21 mouse cellular contexts compared by ENCODE assay signal in genomic region chr1:4703316-4703715, GRCm38 (mm10).
DNase-seq lines count a peak whose midpoint lies in the region; ATAC-seq lines count a peak whose summit lies in the region.
"Had no signal": no experiment of that assay in that cellular context is flagged by ENCODE, and none has a peak within 500 bp of the region (broad histone marks: within the 10 kb centered on the region; RNA-seq: fewer than 3 reads in every experiment).

No protein-coding gene starts in this region.

- ATAC-seq in frontal cortex, adult (ENCODE audit: low TSS enrichment): peak; percentile 99
- ATAC-seq: activated CD4-positive, CD25-positive, alpha-beta regulatory T cell, adult 4 months; CD4-positive, CD25-positive, alpha-beta regulatory T cell, adult 4 months; forebrain, embryonic 14.5 days; forebrain, embryonic 16.5 days; Patski had no signal

- DNase-seq in frontal cortex, postnatal 25 days (ENCODE audit: low spot score in 2 of 2): no peak
- DNase-seq in right cerebral cortex, adult 18-20 months: peak; percentile 9
- DNase-seq in right cerebral cortex, postnatal 10 days (ENCODE audit: low spot score in 2 of 2): no peak
- no peak for DNase-seq in urinary bladder, adult 18-20 months (ENCODE audit: low spot score in 2 of 2)
- DNase-seq: adrenal gland, adult 8-10 months; adrenal gland, postnatal 14 days; adrenal gland, postnatal 36 days; B cell, adult 2 months; cerebellum, adult 11 months; cerebellum, adult 18-20 months; cerebellum, adult 8-10 months; cerebellum, adult 9-11 months; cerebellum, postnatal 14 days; cerebellum, postnatal 36 days; embryo, embryonic 11 days had no signal
